Mouse (Mus musculus): Measurements from ENCODE around the gene Fam172a.

The Fam172a gene

DNA sequence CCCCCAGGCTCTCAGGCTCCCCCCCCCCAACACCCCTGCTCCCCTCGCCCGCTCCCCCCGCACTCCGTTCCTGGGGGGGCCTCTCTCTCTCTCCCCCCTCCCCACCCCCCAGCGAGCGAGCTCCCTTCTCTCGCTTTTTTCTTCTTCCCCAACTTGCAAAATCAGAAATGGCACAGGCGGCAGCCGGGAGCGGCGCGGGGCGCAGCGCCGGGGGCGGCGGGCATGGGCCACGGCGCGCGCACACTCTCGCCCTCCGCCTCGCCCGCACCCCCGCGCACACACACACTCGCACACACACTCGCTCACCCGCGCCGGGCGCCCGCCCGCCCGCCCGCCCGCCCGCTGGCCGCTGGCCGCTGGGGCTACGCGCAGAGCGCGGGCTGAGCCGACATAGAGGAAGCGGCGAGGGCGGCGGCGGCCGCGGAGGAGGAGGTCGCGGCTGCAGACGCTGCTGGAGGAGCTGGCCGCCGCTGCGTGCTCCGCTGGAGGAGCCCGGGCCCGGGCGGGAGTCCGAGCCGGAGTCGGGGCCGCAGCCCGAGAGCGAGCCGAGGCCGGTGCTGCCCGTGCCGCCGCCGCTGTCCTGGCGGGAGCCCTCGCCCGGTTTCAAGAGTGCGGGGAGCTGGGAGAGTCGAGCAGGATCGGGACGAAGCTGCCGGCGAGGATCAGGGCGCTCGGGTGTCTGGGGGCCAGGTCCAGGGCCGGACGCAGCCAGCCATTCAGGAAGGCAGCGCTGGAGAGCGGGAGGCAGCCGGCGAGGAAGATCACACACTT, 497.2 kb downstream of the Fam172a start:
- peak in 1 of 2 experiments; percentile 52 for DNase-seq (ENCODE audit: low spot score in 2 of 2)

DNA sequence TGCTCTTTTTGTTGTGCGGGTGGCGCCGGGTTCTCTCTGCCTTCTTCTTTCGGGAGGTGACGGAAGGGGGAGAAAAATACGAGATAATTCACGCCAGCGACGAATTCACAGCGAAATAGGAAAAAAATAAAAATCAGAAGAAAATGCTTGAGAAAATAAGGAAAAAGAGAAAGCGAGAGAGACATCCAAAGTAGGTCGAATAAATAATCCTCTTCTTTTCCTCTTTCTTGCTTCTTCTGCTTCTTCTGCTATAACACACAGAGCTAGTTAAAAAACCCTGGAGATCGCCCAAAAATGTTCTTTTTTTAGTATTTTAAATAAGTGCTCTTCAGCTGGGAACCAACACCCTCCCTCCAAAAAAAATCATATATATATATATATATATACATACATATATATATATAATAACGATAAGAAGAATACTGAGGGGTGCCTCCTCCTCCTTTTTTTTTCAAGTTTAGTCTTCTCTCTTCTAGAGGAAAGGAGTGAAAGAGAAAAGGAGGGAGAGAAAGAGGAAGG, 497.9 kb downstream of the Fam172a start, which contains the start of gene Nr2f1:
Gene Nr2f1 (minus strand): TSS at position 116 of the 519 bp plus-strand sequence.
- no peak for DNase-seq (ENCODE audit: low spot score in 2 of 2)

DNA sequence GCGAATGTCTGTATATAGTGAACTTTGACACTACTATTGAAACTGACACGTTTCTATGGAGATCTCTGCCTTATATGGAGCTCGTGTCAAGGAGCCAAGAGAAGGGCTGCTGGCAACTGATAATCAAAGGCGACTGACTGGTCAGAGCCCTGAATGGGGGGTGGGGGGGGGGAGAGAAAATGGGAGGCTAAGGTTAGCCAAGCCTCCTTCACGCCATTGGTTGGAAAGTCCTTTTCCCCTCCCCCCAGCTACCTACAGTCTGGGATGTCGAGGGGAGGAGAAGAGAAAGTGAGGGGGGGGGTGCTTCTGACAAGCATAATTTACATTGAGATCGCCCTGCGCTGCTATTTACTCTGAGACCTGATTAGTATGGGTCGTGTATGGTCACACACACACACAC, 498.6 kb downstream of the Fam172a start:
- no peak for DNase-seq (ENCODE audit: low spot score in 2 of 2)

- peak; percentile 84 for DNase-seq (ENCODE audit: low spot score in 2 of 2)
Observed at GRCm38 (mm10) chr13:78200991-78201870, 499.4 kb downstream of the Fam172a start.

DNA sequence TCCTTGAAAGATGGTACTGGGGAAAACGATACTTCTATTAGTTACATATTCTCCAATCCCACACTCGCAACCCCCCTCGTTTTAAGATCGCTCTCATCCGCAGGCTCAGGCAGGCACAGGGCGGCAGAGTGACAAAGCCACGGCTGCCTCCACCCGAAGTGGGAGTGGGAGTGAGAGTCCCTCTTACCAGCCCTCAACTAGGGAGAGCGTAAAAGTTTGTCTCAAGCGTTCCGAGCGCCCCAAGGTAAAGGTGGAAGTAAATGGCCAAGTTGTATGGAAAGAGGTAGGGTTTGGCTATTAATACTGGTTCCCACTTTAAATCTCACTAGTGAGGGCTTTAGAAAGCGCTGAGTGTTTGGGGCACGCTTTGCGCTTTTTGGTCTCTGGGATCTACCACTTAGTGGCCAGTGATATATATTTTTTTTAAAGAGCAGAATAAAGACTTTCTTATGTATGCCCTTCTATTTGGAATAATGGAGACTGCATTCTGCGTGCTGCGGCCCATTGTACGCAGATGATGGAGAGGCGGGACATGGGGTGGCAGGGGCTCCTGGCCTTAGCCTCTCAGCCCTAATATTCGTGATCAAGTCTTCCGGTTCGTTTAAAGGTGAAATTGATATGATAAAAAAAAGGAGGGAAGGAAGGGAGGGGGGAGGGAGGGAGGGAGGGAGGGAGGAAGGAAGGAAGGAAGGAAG, 500.2 kb downstream of the Fam172a start:
- DNase-seq (ENCODE audit: low spot score in 2 of 2), result no peak

GRCm38 (mm10) chr13:78202574-78203347, 500.9 kb downstream of the Fam172a start:
- DNase-seq (ENCODE audit: low spot score in 2 of 2), result no peak

GRCm38 (mm10) chr13:78203348-78204061, 501.7 kb downstream of the Fam172a start:
- DNase-seq (ENCODE audit: low spot score in 2 of 2), result peak in 1 of 2 experiments; percentile 44

DNA sequence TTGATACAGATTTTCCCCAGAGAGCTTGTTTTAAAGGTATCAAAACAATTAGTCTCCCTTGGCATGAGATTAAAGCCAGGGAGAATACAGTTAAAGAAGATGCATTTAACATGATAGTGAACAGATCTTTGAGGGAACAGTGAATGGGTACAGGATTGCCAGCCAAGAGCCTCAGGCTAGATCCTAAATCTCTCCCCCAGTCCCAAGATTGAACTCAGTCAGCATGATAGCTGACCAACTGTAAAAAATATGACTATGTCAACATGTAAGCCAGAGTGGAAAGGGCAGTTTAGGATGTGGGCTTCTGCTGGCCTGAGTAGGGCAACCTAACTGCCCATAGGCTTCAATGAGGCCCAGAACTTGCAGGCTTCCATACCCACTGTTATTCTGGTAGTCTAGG, 503.6 kb downstream of the Fam172a start:
- DNase-seq (ENCODE audit: low spot score in 2 of 2), result no peak

DNA sequence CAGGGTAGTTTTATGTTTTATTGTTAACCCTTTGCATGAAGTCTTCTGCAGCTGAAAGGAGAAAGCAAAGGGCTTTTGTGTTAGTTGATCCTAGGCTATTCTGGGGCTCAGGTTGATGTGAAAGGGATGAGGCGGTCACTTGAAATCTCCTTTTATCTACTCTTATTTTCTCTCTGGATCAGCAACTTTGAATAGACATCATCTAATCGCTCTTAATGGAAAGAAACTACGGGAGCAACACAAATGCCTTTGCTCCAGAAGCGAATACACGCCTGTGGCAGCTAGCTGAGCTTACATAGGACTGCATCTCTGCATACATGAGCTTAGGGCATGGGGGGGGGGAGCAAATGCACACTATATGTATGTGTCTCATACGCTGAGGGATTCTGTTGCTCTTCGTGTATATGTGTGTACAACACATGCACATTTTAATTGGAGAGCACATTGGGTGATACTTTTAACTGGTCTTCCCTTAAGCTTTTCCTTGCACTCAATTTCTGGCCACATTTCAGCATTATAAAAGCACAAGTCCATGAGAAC, 505.1 kb downstream of the Fam172a start:
- no peak for DNase-seq (ENCODE audit: low spot score in 2 of 2)

GRCm38 (mm10) chr13:78207796-78208645, 506.2 kb downstream of the Fam172a start:
- DNase-seq (ENCODE audit: low spot score in 2 of 2), result no peak

GRCm38 (mm10) chr13:78208689-78209410, 507.0 kb downstream of the Fam172a start:
- DNase-seq (ENCODE audit: low spot score in 2 of 2), result no peak

- DNase-seq (ENCODE audit: low spot score in 2 of 2), result no peak
Observed at GRCm38 (mm10) chr13:78209611-78210028, 507.8 kb downstream of the Fam172a start.

DNA sequence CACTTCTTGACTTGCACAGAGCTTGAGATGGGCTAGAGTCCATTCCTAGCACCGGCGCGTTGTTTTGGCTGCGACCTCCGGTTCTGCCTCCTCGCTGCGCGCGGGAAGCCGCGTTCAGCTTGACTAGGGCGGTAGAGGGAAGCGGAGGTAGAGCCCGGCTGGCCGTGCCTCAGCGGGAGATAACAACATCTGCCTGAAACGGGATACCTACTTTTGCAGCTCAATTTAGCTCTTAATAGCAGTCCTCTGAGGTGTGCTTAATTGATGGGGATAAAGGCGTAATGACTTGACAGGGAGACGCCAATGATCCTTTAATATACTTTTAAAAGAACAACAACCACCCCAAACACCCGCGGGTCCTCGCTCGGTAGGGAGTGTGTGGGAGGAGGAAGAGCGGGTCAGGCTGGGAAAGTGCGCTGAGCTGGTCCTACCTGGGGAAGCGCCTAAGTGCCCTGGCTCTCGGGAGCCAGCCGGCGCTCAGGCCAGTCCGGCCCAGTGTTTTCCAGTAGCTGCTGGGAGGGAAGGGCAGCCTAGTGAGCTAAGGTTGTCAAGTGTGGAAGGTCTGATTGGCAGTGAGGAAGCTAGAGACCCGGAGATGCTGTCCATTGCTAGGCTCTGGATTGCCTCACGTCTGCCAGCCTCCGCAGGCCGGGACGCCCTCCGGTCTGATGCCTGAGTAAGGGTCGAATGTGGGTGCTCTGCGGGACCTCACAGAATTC, 508.4 kb downstream of the Fam172a start:
- no peak for DNase-seq (ENCODE audit: low spot score in 2 of 2)

GRCm38 (mm10) chr13:78210748-78211089, 508.9 kb downstream of the Fam172a start:
- no peak for DNase-seq (ENCODE audit: low spot score in 2 of 2)

GRCm38 (mm10) chr13:78211231-78212010, 509.6 kb downstream of the Fam172a start:
- DNase-seq (ENCODE audit: low spot score in 2 of 2), result no peak

GRCm38 (mm10) chr13:78212111-78212510, 510.3 kb downstream of the Fam172a start:
- no peak for DNase-seq (ENCODE audit: low spot score in 2 of 2)

GRCm38 (mm10) chr13:78213155-78213554, 511.3 kb downstream of the Fam172a start:
- no peak for DNase-seq (ENCODE audit: low spot score in 2 of 2)

Data from urinary bladder, postnatal 4 days (tissue).